Mouse (Mus musculus) heart, adult 10 weeks (tissue): ENCODE results near the gene Hist1h3g. TPM values are rescaled to one million over a fixed set of nuclear protein-coding genes. Genes with fewer than 3 reads are reported as not detected.

Source experiments
- polyA plus RNA-seq: library from polyadenylated mRNA; stranded (reverse); fragments of 350-450 nt; fragmentation: Illumina TruSeq; extraction: RNeasy Lipid Tissue Mini Kit (QIAGEN cat#74804); gene quantifications from one replicate; pipeline ENCODE4 v1.2.3, GENCODE M21; 2014; ENCODE audit warnings: low read depth, low replicate concordance

Hist1h3g gene
- polyA plus RNA-seq, 1 experiment from 2014 or later = not detected

Other genes starting within 250 kb of the Hist1h3g start
- gene Zfp322a, start 166.2 kb upstream of the Hist1h3g start, polyA plus RNA-seq = 16.7 TPM
- gene Abt1, start 111.6 kb upstream of the Hist1h3g start, polyA plus RNA-seq = 4.1 TPM
- not detected for gene Btn1a1, start 69.5 kb upstream of the Hist1h3g start, polyA plus RNA-seq
- gene Btn2a2, start 46.6 kb upstream of the Hist1h3g start, polyA plus RNA-seq = not detected
- gene Hist1h4h, start 4.4 kb upstream of the Hist1h3g start, polyA plus RNA-seq = 46.3 TPM
- gene Hist1h2af, start 1.5 kb upstream of the Hist1h3g start, polyA plus RNA-seq = 2.5 TPM
- 0.89 TPM for gene Hist1h2bh, start 8.0 kb downstream of the Hist1h3g start, polyA plus RNA-seq
- gene Hist1h3f, start 8.6 kb downstream of the Hist1h3g start, polyA plus RNA-seq = 0.68 TPM
- gene Hist1h4f, start 16.2 kb downstream of the Hist1h3g start, polyA plus RNA-seq = not detected
- gene Hist1h1d, start 17.8 kb downstream of the Hist1h3g start, polyA plus RNA-seq = 0.21 TPM
- not detected for gene Hist1h3e, start 26.9 kb downstream of the Hist1h3g start, polyA plus RNA-seq
- gene Hist1h2ae, start 35.8 kb downstream of the Hist1h3g start, polyA plus RNA-seq = not detected
- not detected for gene Hist1h2bg, start 36.0 kb downstream of the Hist1h3g start, polyA plus RNA-seq
- gene Hist1h2bf, start 38.8 kb downstream of the Hist1h3g start, polyA plus RNA-seq = not detected
- gene Hist1h2ad, start 39.0 kb downstream of the Hist1h3g start, polyA plus RNA-seq = not detected
- gene Hist1h3d, start 40.3 kb downstream of the Hist1h3g start, polyA plus RNA-seq = 0.76 TPM
- gene Hist1h4d, start 46.2 kb downstream of the Hist1h3g start, polyA plus RNA-seq = not detected
- gene Hist1h2be, start 85.7 kb downstream of the Hist1h3g start, polyA plus RNA-seq = 8.1 TPM
- gene Hist1h1e, start 87.1 kb downstream of the Hist1h3g start, polyA plus RNA-seq = 3.8 TPM
- gene Hist1h2ac, start 148.5 kb downstream of the Hist1h3g start, polyA plus RNA-seq = 1.0 TPM
- gene Hist1h2bc, start 148.8 kb downstream of the Hist1h3g start, polyA plus RNA-seq = 121 TPM
- gene Hist1h1t, start 160.4 kb downstream of the Hist1h3g start, polyA plus RNA-seq = not detected
- not detected for gene Hist1h4c, start 163.0 kb downstream of the Hist1h3g start, polyA plus RNA-seq
- gene Hfe, start 175.4 kb downstream of the Hist1h3g start, polyA plus RNA-seq = 35.3 TPM
- gene Hist1h1c, start 203.4 kb downstream of the Hist1h3g start, polyA plus RNA-seq = 171 TPM
- not detected for gene Hist1h3c, start 210.2 kb downstream of the Hist1h3g start, polyA plus RNA-seq
- not detected for gene Hist1h2bb, start 211.3 kb downstream of the Hist1h3g start, polyA plus RNA-seq
- gene Hist1h2ab, start 215.7 kb downstream of the Hist1h3g start, polyA plus RNA-seq = not detected
- not detected for gene Hist1h3b, start 216.8 kb downstream of the Hist1h3g start, polyA plus RNA-seq
- gene Hist1h4b, start 221.6 kb downstream of the Hist1h3g start, polyA plus RNA-seq = not detected
- gene Hist1h4a, start 225.8 kb downstream of the Hist1h3g start, polyA plus RNA-seq = not detected
- gene Hist1h3a, start 227.0 kb downstream of the Hist1h3g start, polyA plus RNA-seq = not detected
- gene Hist1h1a, start 228.2 kb downstream of the Hist1h3g start, polyA plus RNA-seq = not detected
- gene Trim38, start 234.5 kb downstream of the Hist1h3g start, polyA plus RNA-seq = 0.31 TPM